Mouse (Mus musculus): ENCODE measurements at regions not wholly inside any gene's neighbourhood (a gene's known extent, or its start where the extent isn't known, plus 50 kb on each side); places are given as distances from the start of the nearest gene placed in this dataset.

- TF ChIP-seq POLR2AphosphoS2 (IDR thresholded peaks at IDR 0.05; ENCODE audit: insufficient read length, low read depth) (no peak), TCF3 (IDR thresholded peaks at IDR 0.05; ENCODE audit: insufficient read length, low read depth) (no peak), SRF (IDR thresholded peaks at IDR 0.05; ENCODE audit: control insufficient read depth, insufficient read length, low read depth) (no peak), E2F4 (IDR thresholded peaks at IDR 0.05; ENCODE audit: insufficient read depth) (no peak), TCF12 (IDR thresholded peaks at IDR 0.05; ENCODE audit: insufficient read depth, poor library complexity, severe bottlenecking) (no peak), REST (IDR thresholded peaks at IDR 0.05; ENCODE audit: insufficient read depth, insufficient read length) (no peak), MYOD1 (IDR thresholded peaks at IDR 0.05; ENCODE audit: control insufficient read depth in 1 of 3, insufficient read length in 2 of 3, low read depth in 2 of 3) (no peak), MAX (IDR thresholded peaks at IDR 0.05; ENCODE audit: low read depth) (no peak)
- H3K36me3 ChIP-seq (ENCODE audit: control insufficient read depth, insufficient read depth): no peaks in the 10 kb centered on the region
- no peak overlapping the region for H3K4me3 ChIP-seq
- no peak overlapping the region for H3ac ChIP-seq (ENCODE audit: control insufficient read depth, insufficient read length)
- no peak overlapping the region for H3K4me2 ChIP-seq (ENCODE audit: low read depth)
- H3K27me3 ChIP-seq (ENCODE audit: control insufficient read depth, insufficient read depth, insufficient read length): no peaks in the 10 kb centered on the region
- no peaks in the 10 kb centered on the region for H3K79me2 ChIP-seq (ENCODE audit: control insufficient read depth, insufficient read depth)
Measured at GRCm38 (mm10) chr13:103484092-103484491, 149.8 kb upstream of the Mast4 start.

GRCm38 (mm10) chr13:103483392-103483791 is 149.1 kb upstream of the Mast4 start:
- H3ac ChIP-seq (ENCODE audit: control insufficient read depth, insufficient read length): no peak overlapping the region
- TF ChIP-seq TCF3 (IDR thresholded peaks at IDR 0.05; ENCODE audit: insufficient read length, low read depth) (no peak), MYOD1 (IDR thresholded peaks at IDR 0.05; ENCODE audit: control insufficient read depth in 1 of 3, insufficient read length in 2 of 3, low read depth in 2 of 3) (no peak), MAX (IDR thresholded peaks at IDR 0.05; ENCODE audit: low read depth) (no peak), POLR2A (IDR thresholded peaks at IDR 0.05; ENCODE audit: insufficient read length, low read depth) (no peak), E2F4 (IDR thresholded peaks at IDR 0.05; ENCODE audit: insufficient read depth) (no peak), SRF (IDR thresholded peaks at IDR 0.05; ENCODE audit: control insufficient read depth, insufficient read length, low read depth) (no peak), CEBPB (IDR thresholded peaks at IDR 0.05; ENCODE audit: insufficient read depth, poor library complexity, severe bottlenecking) (no peak), MYOG (IDR thresholded peaks at IDR 0.05; ENCODE audit: control insufficient read depth in 1 of 3, insufficient read depth in 1 of 3, insufficient read length in 2 of 3, low read depth in 2 of 3) (no peak), USF1 (IDR thresholded peaks at IDR 0.05; ENCODE audit: low read depth) (no peak), REST (IDR thresholded peaks at IDR 0.05; ENCODE audit: insufficient read depth, insufficient read length) (no peak), POLR2AphosphoS2 (IDR thresholded peaks at IDR 0.05; ENCODE audit: insufficient read length, low read depth) (no peak), TCF12 (IDR thresholded peaks at IDR 0.05; ENCODE audit: insufficient read depth, poor library complexity, severe bottlenecking) (no peak)
- no peaks in the 10 kb centered on the region for H3K36me3 ChIP-seq (ENCODE audit: control insufficient read depth, insufficient read depth)
- no peak overlapping the region for H3K4me3 ChIP-seq
- no peak overlapping the region for H3K4me2 ChIP-seq (ENCODE audit: low read depth)
- no peaks in the 10 kb centered on the region for H3K27me3 ChIP-seq (ENCODE audit: control insufficient read depth, insufficient read depth, insufficient read length)
- no peaks in the 10 kb centered on the region for H3K79me2 ChIP-seq (ENCODE audit: control insufficient read depth, insufficient read depth)

DNA sequence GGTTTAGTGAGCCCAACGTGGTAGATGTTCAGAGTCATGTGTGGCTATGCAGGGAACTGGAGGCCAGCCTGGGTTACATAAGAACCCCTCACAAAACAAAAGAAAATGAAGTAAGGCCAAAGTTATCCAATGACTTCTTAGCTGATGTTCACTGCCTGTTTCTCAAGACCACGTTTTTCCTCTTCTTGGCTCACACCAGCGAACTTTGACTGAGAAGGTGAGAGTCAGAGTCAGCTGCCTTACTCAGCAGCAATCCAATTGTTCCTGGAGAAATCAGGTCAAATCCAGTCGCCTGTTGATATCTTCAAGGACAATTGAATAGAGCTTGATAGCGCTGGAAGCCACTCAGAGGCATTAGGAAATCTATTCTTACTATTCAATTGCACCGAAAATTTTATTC is 142.0 kb upstream of the Mast4 start:
- TF ChIP-seq E2F4 (IDR thresholded peaks at IDR 0.05; ENCODE audit: insufficient read depth) (no peak), MAX (IDR thresholded peaks at IDR 0.05; ENCODE audit: low read depth) (no peak)
- Histone ChIP-seq H3K4me3 (no peak overlapping the region), H3K27me3 (ENCODE audit: control insufficient read depth, insufficient read depth, insufficient read length) (no peaks in the 10 kb centered on the region), H3K36me3 (ENCODE audit: control insufficient read depth, insufficient read depth) (no peaks in the 10 kb centered on the region), H3K4me2 (ENCODE audit: low read depth) (no peak overlapping the region), H3ac (ENCODE audit: control insufficient read depth, insufficient read length) (no peak overlapping the region), H3K79me2 (ENCODE audit: control insufficient read depth, insufficient read depth) (no peaks in the 10 kb centered on the region)

- no peak overlapping the region for H3ac ChIP-seq (ENCODE audit: control insufficient read depth, insufficient read length)
- TF ChIP-seq POLR2AphosphoS2 (IDR thresholded peaks at IDR 0.05; ENCODE audit: insufficient read length, low read depth): no peak
- TF ChIP-seq MYOD1 (IDR thresholded peaks at IDR 0.05; ENCODE audit: control insufficient read depth in 1 of 3, insufficient read length in 2 of 3, low read depth in 2 of 3): no peak
- no peak for TF ChIP-seq TCF12 (IDR thresholded peaks at IDR 0.05; ENCODE audit: insufficient read depth, poor library complexity, severe bottlenecking)
- no peak for TF ChIP-seq POLR2A (IDR thresholded peaks at IDR 0.05; ENCODE audit: insufficient read length, low read depth)
- no peak for TF ChIP-seq CEBPB (IDR thresholded peaks at IDR 0.05; ENCODE audit: insufficient read depth, poor library complexity, severe bottlenecking)
- TF ChIP-seq SRF (IDR thresholded peaks at IDR 0.05; ENCODE audit: control insufficient read depth, insufficient read length, low read depth): no peak
- no peak for TF ChIP-seq MAX (IDR thresholded peaks at IDR 0.05; ENCODE audit: low read depth)
- no peak for TF ChIP-seq E2F4 (IDR thresholded peaks at IDR 0.05; ENCODE audit: insufficient read depth)
- TF ChIP-seq REST (IDR thresholded peaks at IDR 0.05; ENCODE audit: insufficient read depth, insufficient read length): no peak
- no peak for TF ChIP-seq TCF3 (IDR thresholded peaks at IDR 0.05; ENCODE audit: insufficient read length, low read depth)
- TF ChIP-seq USF1 (IDR thresholded peaks at IDR 0.05; ENCODE audit: low read depth): no peak
- H3K4me2 ChIP-seq (ENCODE audit: low read depth): no peak overlapping the region
- H3K27me3 ChIP-seq (ENCODE audit: control insufficient read depth, insufficient read depth, insufficient read length): no peaks in the 10 kb centered on the region
- no peaks in the 10 kb centered on the region for H3K36me3 ChIP-seq (ENCODE audit: control insufficient read depth, insufficient read depth)
- H3K4me3 ChIP-seq: no peak overlapping the region
- no peaks in the 10 kb centered on the region for H3K79me2 ChIP-seq (ENCODE audit: control insufficient read depth, insufficient read depth)
Measured at GRCm38 (mm10) chr13:103472216-103472615, 137.9 kb upstream of the Mast4 start.

DNA sequence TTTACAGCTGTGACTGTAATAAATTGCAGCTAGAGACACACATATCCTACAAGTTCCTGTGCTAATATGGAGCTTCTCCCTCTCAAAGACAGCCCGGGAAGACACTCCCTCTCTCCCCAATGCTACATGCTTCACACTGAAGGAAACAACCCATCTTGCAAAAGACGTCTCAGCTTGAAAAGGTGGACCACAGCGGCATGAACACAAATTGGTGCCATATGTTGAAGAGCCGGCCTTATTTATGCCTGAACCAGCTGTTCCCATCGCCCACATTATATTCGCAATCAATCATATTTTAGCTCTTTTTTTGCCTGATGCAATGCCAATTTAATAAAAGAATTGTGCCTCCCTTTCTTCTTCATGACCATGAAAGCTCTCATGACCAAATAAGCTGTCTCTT is 135.8 kb upstream of the Mast4 start:
- no peak overlapping the region for H3K4me2 ChIP-seq (ENCODE audit: low read depth)
- H3K27me3 ChIP-seq (ENCODE audit: control insufficient read depth, insufficient read depth, insufficient read length): no peaks in the 10 kb centered on the region
- H3K79me2 ChIP-seq (ENCODE audit: control insufficient read depth, insufficient read depth): no peaks in the 10 kb centered on the region
- H3K36me3 ChIP-seq (ENCODE audit: control insufficient read depth, insufficient read depth): no peaks in the 10 kb centered on the region
- no peak for TF ChIP-seq MAX (IDR thresholded peaks at IDR 0.05; ENCODE audit: low read depth)
- no peak for TF ChIP-seq USF1 (IDR thresholded peaks at IDR 0.05; ENCODE audit: low read depth)
- TF ChIP-seq POLR2AphosphoS2 (IDR thresholded peaks at IDR 0.05; ENCODE audit: insufficient read length, low read depth): no peak
- H3K4me3 ChIP-seq: no peak overlapping the region
- no peak overlapping the region for H3ac ChIP-seq (ENCODE audit: control insufficient read depth, insufficient read length)

Measured in myocyte (in vitro differentiated cells).